Comparison of ENCODE assay signal across 8 mouse cellular contexts in the genomic region with DNA sequence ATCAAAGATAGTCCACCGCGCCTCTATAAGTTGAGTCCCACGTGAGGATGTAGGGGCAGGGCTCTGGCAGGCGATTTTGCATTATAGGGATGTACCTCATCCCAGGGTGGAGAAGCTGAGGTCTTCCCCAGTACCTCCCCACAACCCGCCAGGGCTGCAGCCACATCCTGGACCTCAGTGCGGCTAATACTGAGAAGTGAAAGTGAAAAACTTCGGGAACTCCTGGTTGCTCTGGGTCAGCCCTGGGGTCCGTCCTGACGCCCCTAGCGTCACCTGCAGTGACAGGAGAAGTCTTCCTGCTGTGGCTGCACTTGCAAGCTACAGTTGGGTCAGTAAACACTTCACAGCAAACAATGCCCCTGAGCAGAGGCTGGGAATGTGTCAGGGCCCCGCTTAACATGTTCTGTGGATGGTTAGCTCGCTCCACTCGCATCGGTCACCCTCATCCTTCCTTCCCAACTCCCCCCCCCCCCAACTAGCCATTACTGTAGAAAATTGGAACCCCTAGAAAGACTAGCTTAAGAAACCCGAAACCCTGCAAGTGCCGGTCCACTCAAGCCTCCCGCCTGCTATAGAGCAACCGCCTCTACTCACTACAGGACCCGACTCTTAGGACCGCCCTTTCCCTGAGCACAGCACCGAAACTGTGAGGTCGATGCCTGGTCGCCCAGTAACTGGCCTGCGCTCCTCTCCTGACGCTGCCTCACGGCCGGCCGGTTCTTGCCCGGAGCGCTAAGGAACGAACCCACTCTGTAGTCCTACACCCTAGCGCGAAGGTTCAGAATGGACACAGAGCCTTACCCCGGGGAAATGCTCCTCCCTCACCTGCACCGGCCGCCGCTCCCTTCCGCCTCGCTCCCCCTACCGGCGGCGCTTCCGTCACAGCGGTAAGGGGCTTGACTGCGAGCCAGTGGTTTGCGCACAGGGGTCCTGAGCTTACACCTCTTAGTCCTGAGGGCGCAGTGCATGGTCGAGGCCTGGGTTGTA. TPM values are rescaled to one million over a fixed set of nuclear protein-coding genes. Genes with fewer than 3 reads are reported as not detected.
A peak's percentile ranks its signal among the peaks of the same experiment; 100 is the strongest.
DNase-seq lines count a peak whose midpoint lies in the region; ATAC-seq and TF ChIP-seq lines count a peak whose summit lies in the region.

Tbx1 (minus strand) TSS at position 868 of the 987 bp plus-strand sequence.

- H3K4me1 ChIP-seq in embryonic facial prominence, embryonic 15.5 days = peaks cover 46% of the 10 kb centered on the region

- H3ac ChIP-seq in myocyte (ENCODE audit: control insufficient read depth, insufficient read length) = no peak within 1 kb of the TSS

- peak within 1 kb of the TSS; percentile 35 for H3K4me3 ChIP-seq in embryonic facial prominence, embryonic 15.5 days (replicated peaks)
- no peak within 1 kb of the TSS for H3K4me3 ChIP-seq in myocyte

- DNase-seq in 416B (ENCODE audit: low read depth) = peak; percentile 37
- DNase-seq in B cell, adult 2 months = peak; percentile 48 to 50
- peak; percentile 27 to 57 for DNase-seq in kidney, postnatal 25 days
- no peak for DNase-seq in adrenal gland, postnatal 14 days
- no peak for DNase-seq in adrenal gland, postnatal 25 days
- no peak for DNase-seq in ovary, postnatal 10 days (ENCODE audit: low spot score)

- ATAC-seq in embryonic facial prominence, embryonic 15.5 days (ENCODE audit: insufficient number of reproducible peaks, low FRiP score, low TSS enrichment, low read depth) = no peak

- no peak within 1 kb of the TSS for H3K9ac ChIP-seq in embryonic facial prominence, embryonic 15.5 days

- TF ChIP-seq POLR2A in myocyte (IDR thresholded peaks at IDR 0.05; ENCODE audit: insufficient read length, low read depth) = no peak

- H3K4me2 ChIP-seq in embryonic facial prominence, embryonic 15.5 days (replicated peaks) = peak within 1 kb of the TSS; percentile 54
- no peak within 1 kb of the TSS for H3K4me2 ChIP-seq in myocyte (ENCODE audit: low read depth)

- 6% methylated on average over 48 of the region's 48 CpGs for WGBS in embryonic facial prominence, embryonic 15.5 days

- no peak within 1 kb of the TSS for H3K27ac ChIP-seq in embryonic facial prominence, embryonic 15.5 days (replicated peaks)

- H3K79me2 ChIP-seq in myocyte (ENCODE audit: control insufficient read depth, insufficient read depth) = peaks cover 9% of the 10 kb centered on the region

- no peaks in the 10 kb centered on the region for H3K9me3 ChIP-seq in embryonic facial prominence, embryonic 15.5 days (replicated peaks)

- no peaks in the 10 kb centered on the region for H3K36me3 ChIP-seq in embryonic facial prominence, embryonic 15.5 days
- no peaks in the 10 kb centered on the region for H3K36me3 ChIP-seq in myocyte (ENCODE audit: control insufficient read depth, insufficient read depth)

- H3K27me3 ChIP-seq in embryonic facial prominence, embryonic 15.5 days = peaks cover 78% of the 10 kb centered on the region
- no peaks in the 10 kb centered on the region for H3K27me3 ChIP-seq in myocyte (ENCODE audit: control insufficient read depth, insufficient read depth, insufficient read length)

TF ChIP-seq in myocyte, 11 proteins besides CTCF, POLR2A, EP300 and RAD21:
- TF ChIP-seq SRF (IDR thresholded peaks at IDR 0.05; ENCODE audit: control insufficient read depth, insufficient read length, low read depth) (no peak), MAX (IDR thresholded peaks at IDR 0.05; ENCODE audit: low read depth) (no peak), REST (IDR thresholded peaks at IDR 0.05; ENCODE audit: insufficient read depth, insufficient read length) (no peak), USF1 (IDR thresholded peaks at IDR 0.05; ENCODE audit: low read depth) (no peak), POLR2AphosphoS2 (IDR thresholded peaks at IDR 0.05; ENCODE audit: insufficient read length, low read depth) (no peak), TCF12 (IDR thresholded peaks at IDR 0.05; ENCODE audit: insufficient read depth, poor library complexity, severe bottlenecking) (no peak), TCF3 (IDR thresholded peaks at IDR 0.05; ENCODE audit: insufficient read length, low read depth) (no peak), CEBPB (IDR thresholded peaks at IDR 0.05; ENCODE audit: insufficient read depth, poor library complexity, severe bottlenecking) (no peak), MYOD1 (IDR thresholded peaks at IDR 0.05; ENCODE audit: control insufficient read depth in 1 of 3, insufficient read length in 2 of 3, low read depth in 2 of 3) (no peak), MYOG (IDR thresholded peaks at IDR 0.05; ENCODE audit: control insufficient read depth in 1 of 3, insufficient read depth in 1 of 3, insufficient read length in 2 of 3, low read depth in 2 of 3) (no peak), E2F4 (IDR thresholded peaks at IDR 0.05; ENCODE audit: insufficient read depth) (no peak)
TF ChIP-seq in myocyte: peak in this region for 0.

RNA-seq across cellular contexts. Expression of gene Tbx1, which starts in this region (rescaled TPM):
- 24.0 and 24.3 TPM in 2 replicates for polyA plus RNA-seq in embryonic facial prominence, embryonic 15.5 days (2015; fragmentation: Nextera tagmentation; extraction: Ambion mirVana)
- 16.9 TPM for polyA plus RNA-seq in myocyte (2012; fragmentation: generic; extraction: Trizol)
- total RNA-seq in adrenal gland, postnatal 14 days (2021) = 2.5 TPM in 1 of 2 replicates, not detected in the other
- total RNA-seq in adrenal gland, postnatal 25 days (2021) = 0.52 TPM in 1 of 2 replicates, not detected in the other

Comparison
In these comparisons a context has a peak if more than half of its experiments do, and no peak if none do; other contexts are left out.
1. DNase-seq: peak in 416B (single experiment), B cell, adult 2 months (2 of 2) and kidney, postnatal 25 days (2 of 2); none in adrenal gland, postnatal 14 days (single experiment), adrenal gland, postnatal 25 days (single experiment) and ovary, postnatal 10 days (single experiment).